In the genomic region with DNA sequence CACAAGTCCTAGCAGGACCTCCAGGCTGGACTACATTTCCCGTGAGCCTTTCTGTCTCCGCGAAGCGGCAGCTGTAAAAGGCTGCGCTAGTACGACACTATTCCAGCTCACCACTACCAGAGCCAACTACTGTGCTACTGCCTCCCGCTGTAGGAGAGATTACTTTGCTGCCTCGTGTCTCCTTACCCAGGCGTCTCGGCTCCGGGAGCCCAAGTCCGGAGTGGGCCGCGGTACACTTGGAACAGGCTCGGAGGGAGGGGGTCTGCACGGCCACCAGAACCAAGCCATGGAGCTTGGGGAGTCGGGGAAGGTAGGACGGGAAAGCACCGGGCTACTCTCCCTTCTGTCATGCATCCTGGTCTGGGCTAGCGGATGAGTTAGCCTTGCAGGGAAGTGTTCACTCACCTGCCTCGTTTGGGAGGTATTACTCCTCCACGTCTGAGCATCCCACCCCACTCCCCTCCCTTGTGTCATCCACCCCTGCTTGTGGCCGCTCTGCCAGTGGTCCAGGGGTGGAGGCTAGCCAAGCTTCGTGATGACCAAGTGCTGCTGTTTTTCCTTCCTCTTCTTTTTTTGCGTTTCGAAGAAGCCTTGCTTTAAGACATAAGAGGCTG, we compare ENCODE assay signal across 8 mouse cellular contexts. TPM values are rescaled to one million over a fixed set of nuclear protein-coding genes. Genes with fewer than 3 reads are reported as not detected.
DNase-seq lines count a peak whose midpoint lies in the region; ATAC-seq and TF ChIP-seq lines count a peak whose summit lies in the region.

No protein-coding gene starts in this region.

- WGBS in hindbrain, embryonic 12.5 days: under 1% methylated on average over 26 of the region's 26 CpGs
- WGBS in lung, postnatal 0 days: under 1% methylated on average over 26 of the region's 26 CpGs

- H3K9ac ChIP-seq in hindbrain, embryonic 12.5 days: peak overlapping the region; percentile 64
- peak overlapping the region; percentile 59 for H3K9ac ChIP-seq in lung, postnatal 0 days (replicated peaks; ENCODE audit: low read depth)

- H3K27me3 ChIP-seq in hindbrain, embryonic 12.5 days: no peaks in the 10 kb centered on the region
- H3K27me3 ChIP-seq in lung, postnatal 0 days (replicated peaks; ENCODE audit: insufficient read depth, low read length): no peaks in the 10 kb centered on the region

- H3K9me3 ChIP-seq in hindbrain, embryonic 12.5 days (replicated peaks): no peaks in the 10 kb centered on the region
- H3K9me3 ChIP-seq in lung, postnatal 0 days (ENCODE audit: low read length): no peaks in the 10 kb centered on the region

- peak; percentile 56 for TF ChIP-seq CTCF in lung, postnatal 0 days (IDR thresholded peaks at IDR 0.05)

- peak overlapping the region; percentile 90 for H3K4me2 ChIP-seq in hindbrain, embryonic 12.5 days (replicated peaks)
- H3K4me2 ChIP-seq in lung, postnatal 0 days (replicated peaks; ENCODE audit: low read depth, low read length): peak overlapping the region; percentile 78

- H3K4me3 ChIP-seq in hindbrain, embryonic 12.5 days: peak overlapping the region; percentile 66
- peak overlapping the region; percentile 54 for H3K4me3 ChIP-seq in lung, postnatal 0 days (ENCODE audit: low read depth, low read length)

- H3K27ac ChIP-seq in hindbrain, embryonic 12.5 days: 0 out of 2 replicates have a peak overlapping the region, but pooled peaks have one; percentile 62
- H3K27ac ChIP-seq in lung, postnatal 0 days (ENCODE audit: low read length): no peak overlapping the region

- H3K4me1 ChIP-seq in hindbrain, embryonic 12.5 days: peaks cover 6% of the 10 kb centered on the region
- H3K4me1 ChIP-seq in lung, postnatal 0 days (ENCODE audit: insufficient read depth, low read depth, low read length): 0 out of 2 replicates have a peak, but pooled peaks cover 2% of the 10 kb centered on the region

- no peak for TF ChIP-seq EP300 in lung, postnatal 0 days (IDR thresholded peaks at IDR 0.05)

- H3K36me3 ChIP-seq in hindbrain, embryonic 12.5 days: peaks cover 2% of the 10 kb centered on the region; the same call in 1 of the 2 replicates
- no peaks in the 10 kb centered on the region for H3K36me3 ChIP-seq in lung, postnatal 0 days (ENCODE audit: insufficient read depth, low read length)

- ATAC-seq in hindbrain, embryonic 12.5 days (ENCODE audit: low FRiP score): peak; percentile 95
- peak; percentile 97 for ATAC-seq in lung, postnatal 0 days

- DNase-seq in NIH3T3 (ENCODE audit: low read depth): peak; percentile 90
- peak; percentile 81 to 84 for DNase-seq in cerebellum, postnatal 10 days
- DNase-seq in frontal cortex, postnatal 14 days (ENCODE audit: low spot score in 2 of 2): peak; percentile 64 to 74
- peak; percentile 65 to 76 for DNase-seq in layer of hippocampus, postnatal 10 days (ENCODE audit: low spot score in 2 of 2)
- DNase-seq in lung, postnatal 0 days (ENCODE audit: low spot score): peak; percentile 94
- DNase-seq in ovary, postnatal 14 days (ENCODE audit: low spot score): peak; percentile 63
- peak; percentile 43 for DNase-seq in thymus, postnatal 25 days

RNA-seq across cellular contexts. Expression of gene Atp6v0e2, which starts 33.1 kb away (rescaled TPM):
- polyA plus RNA-seq in hindbrain, embryonic 12.5 days (2016; fragmentation: Nextera tagmentation; extraction: Ambion mirVana): 74.7 and 75.0 TPM in 2 replicates
- 100 to 1,000 TPM; 413 to 459 TPM for total RNA-seq in layer of hippocampus, postnatal 10 days (2021)
- 8.4 and 9.1 TPM in 2 replicates for polyA plus RNA-seq in lung, postnatal 0 days (2015; fragmentation: Nextera tagmentation; extraction: Ambion mirVana)

RNA-seq across cellular contexts. Expression of gene Lrrc61, which starts 50.2 kb away (rescaled TPM):
- 19.7 and 22.5 TPM in 2 replicates for polyA plus RNA-seq in hindbrain, embryonic 12.5 days (2016; fragmentation: Nextera tagmentation; extraction: Ambion mirVana)
- 10 to 100 TPM; 27.0 to 30.6 TPM for total RNA-seq in layer of hippocampus, postnatal 10 days (2021)
- 4.2 and 4.7 TPM in 2 replicates for polyA plus RNA-seq in lung, postnatal 0 days (2015; fragmentation: Nextera tagmentation; extraction: Ambion mirVana)

RNA-seq across cellular contexts. Expression of gene Sspo, which starts 56.3 kb away (rescaled TPM):
- polyA plus RNA-seq in hindbrain, embryonic 12.5 days (2016; fragmentation: Nextera tagmentation; extraction: Ambion mirVana): 0.34 and 0.40 TPM in 2 replicates
- total RNA-seq in layer of hippocampus, postnatal 10 days (2021): under 1 TPM; 0.21 to 0.58 TPM
- 0.31 and 0.64 TPM in 2 replicates for polyA plus RNA-seq in lung, postnatal 0 days (2015; fragmentation: Nextera tagmentation; extraction: Ambion mirVana)

RNA-seq across cellular contexts. Expression of gene Zfp467, which starts 58.7 kb away (rescaled TPM):
- 21.2 and 22.2 TPM in 2 replicates for polyA plus RNA-seq in hindbrain, embryonic 12.5 days (2016; fragmentation: Nextera tagmentation; extraction: Ambion mirVana)
- total RNA-seq in layer of hippocampus, postnatal 10 days (2021): 10 to 100 TPM; 17.2 to 21.3 TPM
- 31.5 and 34.6 TPM in 2 replicates for polyA plus RNA-seq in lung, postnatal 0 days (2015; fragmentation: Nextera tagmentation; extraction: Ambion mirVana)

Comparison
In these comparisons a context has a peak if more than half of its experiments do, and no peak if none do; other contexts are left out.
1. DNase-seq: peak in every context shown above with its lines; median percentile 94 in lung, postnatal 0 days; 90 in NIH3T3; 82 in cerebellum, postnatal 10 days; 70 in layer of hippocampus, postnatal 10 days; 69 in frontal cortex, postnatal 14 days; 63 in ovary, postnatal 14 days; 43 in thymus, postnatal 25 days.